Mouse (Mus musculus): ENCODE measurements around the gene Rgs9bp. TPM values are rescaled to one million over a fixed set of nuclear protein-coding genes. Genes with fewer than 3 reads are reported as not detected.
A peak's percentile ranks its signal among the peaks of the same experiment; 100 is the strongest.

The Rgs9bp gene
- polyA plus RNA-seq, 1 experiment from 2014 or later, result 0.04 TPM

DNA sequence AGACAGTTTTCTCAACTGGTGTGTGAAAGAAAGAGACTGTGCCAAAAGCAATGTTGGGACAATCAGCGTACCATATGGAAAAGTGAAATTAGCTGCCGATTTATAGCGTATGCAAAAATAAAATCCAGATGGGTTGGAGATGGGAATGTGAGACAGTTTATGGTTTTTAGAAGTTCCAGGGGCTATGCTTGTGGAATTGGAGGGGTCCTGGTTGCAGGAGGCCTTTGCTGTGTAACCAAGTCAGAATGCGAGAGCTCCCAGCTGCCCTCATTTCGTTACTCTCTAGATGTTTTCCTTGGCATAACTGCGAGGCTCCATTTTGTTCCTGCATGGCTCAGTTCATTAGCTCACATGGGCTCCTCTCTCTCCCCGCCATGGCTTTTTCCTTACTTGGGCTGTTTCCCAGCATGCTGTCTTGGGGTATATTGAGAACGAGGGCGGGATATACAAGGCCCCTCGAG is 5.4 kb upstream of the Rgs9bp start:
- Histone ChIP-seq H3K27ac (no peak overlapping the region), H3K36me3 (replicated peaks) (peaks cover 27% of the 10 kb centered on the region), H3K4me3 (replicated peaks) (no peak overlapping the region), H3K4me1 (peaks cover 14% of the 10 kb centered on the region), H3K9me3 (no peaks in the 10 kb centered on the region), H3K4me2 (no peak overlapping the region), H3K27me3 (no peaks in the 10 kb centered on the region), H3K9ac (no peak overlapping the region)
- no peak for ATAC-seq (ENCODE audit: low FRiP score)
- 89% methylated on average over 10 of the region's 10 CpGs for WGBS

DNA sequence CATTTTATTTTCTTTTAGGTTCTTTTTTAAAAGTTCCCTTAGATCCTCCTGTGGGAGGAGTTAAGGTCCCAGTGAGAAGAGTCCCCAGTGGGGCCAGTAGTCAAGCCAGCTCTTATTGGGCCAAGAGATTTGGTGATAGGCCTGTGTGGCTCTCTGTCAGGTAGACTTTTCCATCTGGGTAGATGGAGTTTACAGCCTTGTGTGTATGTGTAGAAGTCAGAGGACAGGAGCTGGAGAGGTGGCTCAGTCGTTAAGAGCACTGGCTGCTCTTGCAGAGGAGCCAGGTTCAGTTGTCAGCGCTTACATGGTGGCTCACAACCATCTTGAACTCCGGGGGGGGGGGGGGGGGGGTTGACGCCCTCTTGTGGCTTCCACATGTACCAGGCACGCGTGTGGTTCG is 4.1 kb upstream of the Rgs9bp start:
- Histone ChIP-seq H3K9ac (no peak overlapping the region), H3K9me3 (no peaks in the 10 kb centered on the region), H3K27me3 (peaks cover 10% of the 10 kb centered on the region), H3K27ac (no peak overlapping the region), H3K4me1 (peaks cover 22% of the 10 kb centered on the region), H3K4me3 (replicated peaks) (no peak overlapping the region), H3K4me2 (no peak overlapping the region), H3K36me3 (replicated peaks) (peaks cover 25% of the 10 kb centered on the region)
- WGBS, result 89% methylated on average over 7 of the region's 7 CpGs
- ATAC-seq (ENCODE audit: low FRiP score), result no peak

DNA sequence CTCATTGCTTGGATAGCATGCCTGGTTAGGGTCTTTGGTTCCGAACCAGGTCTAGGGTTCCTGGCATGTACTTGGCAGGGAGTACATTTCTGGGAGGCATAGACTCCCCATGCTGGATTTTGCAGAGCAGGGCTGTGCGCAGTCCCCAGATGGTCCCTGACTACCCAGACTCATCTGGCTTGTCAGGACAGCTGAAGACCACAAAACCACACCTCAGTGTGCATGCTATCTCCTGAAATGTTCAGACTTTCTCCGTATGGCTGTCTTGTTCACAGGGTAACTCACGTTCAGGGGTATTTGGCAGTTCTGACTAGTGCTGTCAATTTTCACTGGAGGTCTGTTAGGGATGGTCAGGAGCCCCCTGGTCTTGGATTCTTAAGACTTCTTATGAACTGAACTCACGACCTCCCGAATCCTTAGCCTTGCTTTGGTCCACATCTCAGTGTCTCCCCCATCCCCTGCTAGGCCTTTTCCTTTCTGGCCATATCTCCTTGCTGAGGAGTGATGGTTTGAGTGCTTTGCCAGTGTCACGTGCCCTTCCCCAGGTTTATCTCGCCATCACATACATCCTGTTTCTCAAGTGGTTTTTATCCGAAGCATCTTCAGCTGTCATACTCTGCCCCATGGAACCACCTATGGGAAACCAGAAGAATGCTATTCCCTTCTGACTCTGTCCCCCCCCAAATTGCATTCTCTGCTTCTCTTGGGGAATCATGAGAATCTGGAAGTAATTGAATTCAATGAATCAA is 3.5 kb upstream of the Rgs9bp start:
- ATAC-seq (ENCODE audit: low FRiP score), result no peak
- Histone ChIP-seq H3K36me3 (replicated peaks) (peaks cover 22% of the 10 kb centered on the region), H3K9ac (no peak overlapping the region), H3K4me1 (peaks cover 26% of the 10 kb centered on the region), H3K9me3 (no peaks in the 10 kb centered on the region), H3K27ac (no peak overlapping the region), H3K4me2 (no peak overlapping the region), H3K4me3 (replicated peaks) (no peak overlapping the region), H3K27me3 (peaks cover 17% of the 10 kb centered on the region)
- 89% methylated on average over 9 of the region's 9 CpGs for WGBS

DNA sequence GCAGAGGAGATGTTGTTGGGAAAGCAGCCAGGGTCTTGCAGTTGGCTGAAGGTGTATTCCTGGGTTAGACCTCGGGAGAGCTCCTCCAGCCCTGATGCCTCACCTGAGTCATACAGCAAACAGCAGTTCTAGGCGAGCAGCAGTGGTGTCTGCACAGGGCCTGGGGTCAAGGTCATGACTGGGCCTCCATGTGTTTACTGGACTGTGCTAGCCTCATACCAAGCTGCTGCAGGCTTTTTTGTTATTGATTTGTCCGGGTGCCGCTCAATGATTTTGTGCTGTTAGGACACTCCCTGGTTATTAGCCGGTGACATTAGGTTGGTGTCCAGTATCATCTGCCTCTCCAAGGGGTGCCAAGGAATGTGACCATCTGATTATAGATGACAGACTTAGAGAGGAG is 2.3 kb upstream of the Rgs9bp start:
- peak overlapping the region; percentile 10; the same call in 1 of the 2 replicates for H3K4me2 ChIP-seq
- no peak for ATAC-seq (ENCODE audit: low FRiP score)

DNA sequence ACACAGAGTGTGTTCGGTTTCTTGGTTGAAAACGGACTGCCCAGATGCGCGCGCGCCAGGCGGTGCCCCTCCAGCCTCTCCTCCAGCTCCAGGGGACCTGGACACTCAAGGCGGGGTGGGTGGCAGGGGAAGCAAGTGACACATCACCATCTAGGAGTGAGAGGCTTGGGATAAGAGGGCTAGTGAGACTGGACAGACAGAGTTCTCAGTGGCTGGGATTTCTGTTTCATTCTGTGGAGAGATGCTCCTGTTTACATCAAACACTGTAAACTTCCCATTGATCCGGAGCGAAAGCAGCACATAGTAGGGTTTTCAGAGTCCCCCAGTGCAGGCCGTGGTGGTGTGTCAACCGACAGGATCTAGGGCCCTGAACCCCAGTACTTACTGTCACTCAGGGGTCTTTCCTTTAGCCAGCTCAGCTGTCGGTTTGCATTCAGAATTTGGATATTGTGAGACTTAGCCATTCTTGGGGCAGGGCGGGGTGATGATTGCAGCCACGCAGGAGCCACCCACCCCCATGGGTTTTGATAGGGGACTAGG is 1.6 kb upstream of the Rgs9bp start:
- peaks cover 34% of the 10 kb centered on the region for H3K27me3 ChIP-seq
- WGBS, result 25% methylated on average over 15 of the region's 15 CpGs
- H3K4me1 ChIP-seq, result peaks cover 26% of the 10 kb centered on the region
- no peak for ATAC-seq (ENCODE audit: low FRiP score)
- peaks cover 4% of the 10 kb centered on the region for H3K36me3 ChIP-seq (replicated peaks)
- H3K9me3 ChIP-seq, result no peaks in the 10 kb centered on the region
- H3K27ac ChIP-seq, result no peak overlapping the region
- peak overlapping the region; percentile 99 for H3K4me2 ChIP-seq
- H3K9ac ChIP-seq, result peak overlapping the region; percentile 75; the same call in 1 of the 2 replicates
- peak overlapping the region; percentile 72 for H3K4me3 ChIP-seq (replicated peaks)

More for the DNA sequence above, 2.3 kb upstream of the Rgs9bp start:
- H3K9ac ChIP-seq, result no peak overlapping the region
- peaks cover 28% of the 10 kb centered on the region for H3K27me3 ChIP-seq
- peaks cover 12% of the 10 kb centered on the region for H3K36me3 ChIP-seq (replicated peaks)
- 83% methylated on average over 5 of the region's 5 CpGs for WGBS
- H3K27ac ChIP-seq, result no peak overlapping the region
- H3K4me3 ChIP-seq (replicated peaks), result no peak overlapping the region
- H3K9me3 ChIP-seq, result no peaks in the 10 kb centered on the region
- H3K4me1 ChIP-seq, result peaks cover 26% of the 10 kb centered on the region

DNA sequence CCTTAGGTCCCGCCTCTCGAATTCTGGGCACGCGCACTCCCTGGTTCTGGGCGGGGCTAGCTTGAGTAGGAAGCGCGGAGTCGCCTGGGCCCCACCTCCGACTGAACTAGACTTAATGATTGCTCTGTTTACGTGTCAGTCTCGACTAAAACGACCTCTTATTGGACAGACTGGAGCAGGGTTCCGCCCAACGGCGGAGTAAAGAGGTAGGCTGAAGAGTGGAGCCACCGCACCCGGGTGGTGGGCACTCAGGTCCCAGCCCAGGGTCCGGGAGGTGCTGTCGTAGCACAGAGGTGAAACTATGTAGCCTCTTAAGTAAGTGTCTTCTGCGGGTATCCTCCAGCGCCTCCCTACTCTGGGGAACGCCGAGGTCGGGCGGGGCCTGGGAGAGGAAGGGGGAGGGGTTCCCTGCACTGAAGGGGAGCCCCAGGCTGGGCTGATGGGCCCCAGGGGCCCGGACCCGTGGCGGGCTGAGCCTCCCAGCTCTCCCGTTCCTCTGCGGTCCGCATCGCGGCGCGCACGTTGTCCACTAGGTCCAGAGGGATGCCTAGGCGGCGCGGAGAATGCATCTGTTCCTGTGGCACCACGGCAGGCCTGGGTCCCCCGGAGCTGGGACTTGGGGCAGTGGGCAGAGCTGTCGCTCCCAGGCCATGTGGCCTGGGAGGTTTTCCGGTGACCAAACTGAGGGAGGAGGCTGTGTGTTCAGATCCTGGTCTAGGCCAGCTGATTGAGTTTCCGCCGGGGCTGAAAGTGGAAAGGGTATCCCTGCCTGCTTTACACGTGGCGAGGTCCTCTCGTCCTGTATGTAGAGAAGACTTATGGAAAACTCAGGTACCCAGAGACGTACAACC is 898 bp upstream of the Rgs9bp start, which contains the start of gene Ankrd27:
Ankrd27 (plus strand) TSS at position 190 of the 851 bp plus-strand sequence.
- under 1% methylated on average over 49 of the region's 49 CpGs for WGBS
- Histone ChIP-seq H3K9ac (peak within 1 kb of the TSS; percentile 75), H3K4me2 (peak within 1 kb of the TSS; percentile 99), H3K36me3 (replicated peaks) (no peaks in the 10 kb centered on the region), H3K9me3 (no peaks in the 10 kb centered on the region), H3K4me1 (peaks cover 26% of the 10 kb centered on the region), H3K4me3 (replicated peaks) (peak within 1 kb of the TSS; percentile 72), H3K27ac (peak within 1 kb of the TSS; percentile 70; the same call in 1 of the 2 replicates), H3K27me3 (peaks cover 41% of the 10 kb centered on the region)
- peak; percentile 98 for ATAC-seq (ENCODE audit: low FRiP score)

DNA sequence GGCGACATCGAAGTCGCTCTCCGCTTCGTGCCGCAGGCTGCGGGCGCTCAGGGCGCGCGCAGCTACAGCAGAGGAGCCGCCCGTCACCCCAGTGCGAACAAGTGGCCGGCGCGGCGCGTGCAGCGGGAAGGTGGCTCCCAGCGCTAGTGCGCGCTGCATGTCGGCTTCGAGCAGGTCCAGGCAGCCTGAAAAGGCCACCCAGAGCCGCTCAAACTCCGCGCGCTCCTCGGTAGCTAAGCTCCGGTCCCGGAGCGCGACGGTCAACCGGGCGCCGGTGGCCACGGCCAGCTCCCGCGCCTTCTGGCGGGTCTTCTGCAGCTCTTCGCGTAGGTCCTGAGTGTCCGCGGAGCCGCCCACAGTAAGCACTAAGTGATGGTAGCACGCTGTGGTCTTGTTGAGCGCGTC is 594 bp downstream of the Rgs9bp start:
- Histone ChIP-seq H3K4me2 (peak overlapping the region; percentile 99), H3K36me3 (replicated peaks) (no peaks in the 10 kb centered on the region), H3K4me3 (replicated peaks) (peak overlapping the region; percentile 72), H3K27ac (no peak overlapping the region), H3K4me1 (peaks cover 26% of the 10 kb centered on the region), H3K9me3 (no peaks in the 10 kb centered on the region), H3K9ac (peak overlapping the region; percentile 53), H3K27me3 (peaks cover 41% of the 10 kb centered on the region)
- under 1% methylated on average over 50 of the region's 50 CpGs for WGBS
- ATAC-seq (ENCODE audit: low FRiP score), result no peak

DNA sequence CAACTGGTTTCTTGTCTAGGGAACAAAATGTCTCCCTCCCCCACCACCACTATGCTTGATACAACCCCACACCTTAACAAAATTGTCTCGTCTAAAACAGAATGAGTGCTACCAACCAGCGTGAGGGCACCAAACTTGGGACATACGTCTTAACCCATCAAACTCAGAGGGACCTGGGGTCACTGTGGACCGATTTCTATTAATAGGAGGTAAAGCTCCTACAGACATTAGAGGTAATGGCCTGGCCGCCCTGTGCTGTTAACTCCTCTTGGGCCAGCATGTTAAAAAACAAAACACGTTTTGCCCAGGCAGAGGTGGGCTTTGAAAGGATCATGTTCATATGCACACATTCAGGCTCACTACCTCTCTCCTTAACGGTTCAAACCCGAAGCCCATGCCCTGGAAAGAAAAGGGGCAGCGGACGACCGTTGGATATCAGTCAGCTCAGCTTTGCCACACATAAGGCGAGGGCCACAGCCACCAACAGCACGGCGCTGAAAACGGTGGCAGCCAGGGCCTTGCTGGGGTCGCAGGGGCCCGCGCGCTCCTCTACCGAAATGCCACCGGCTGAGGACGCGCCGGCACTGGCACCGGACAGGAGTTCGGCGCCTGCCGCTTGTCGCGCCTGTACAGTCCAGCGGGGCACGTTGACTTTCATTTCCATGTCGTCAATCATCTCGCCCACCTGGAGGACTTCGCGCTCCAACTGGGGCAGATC is 1.2 kb downstream of the Rgs9bp start:
- Histone ChIP-seq H3K36me3 (replicated peaks) (no peaks in the 10 kb centered on the region), H3K27ac (no peak overlapping the region), H3K27me3 (peaks cover 41% of the 10 kb centered on the region), H3K9me3 (no peaks in the 10 kb centered on the region), H3K4me3 (replicated peaks) (peak overlapping the region; percentile 72), H3K4me2 (peak overlapping the region; percentile 99), H3K4me1 (peaks cover 26% of the 10 kb centered on the region), H3K9ac (peak overlapping the region; percentile 53)
- 3% methylated on average over 36 of the region's 36 CpGs for WGBS
- no peak for ATAC-seq (ENCODE audit: low FRiP score)

DNA sequence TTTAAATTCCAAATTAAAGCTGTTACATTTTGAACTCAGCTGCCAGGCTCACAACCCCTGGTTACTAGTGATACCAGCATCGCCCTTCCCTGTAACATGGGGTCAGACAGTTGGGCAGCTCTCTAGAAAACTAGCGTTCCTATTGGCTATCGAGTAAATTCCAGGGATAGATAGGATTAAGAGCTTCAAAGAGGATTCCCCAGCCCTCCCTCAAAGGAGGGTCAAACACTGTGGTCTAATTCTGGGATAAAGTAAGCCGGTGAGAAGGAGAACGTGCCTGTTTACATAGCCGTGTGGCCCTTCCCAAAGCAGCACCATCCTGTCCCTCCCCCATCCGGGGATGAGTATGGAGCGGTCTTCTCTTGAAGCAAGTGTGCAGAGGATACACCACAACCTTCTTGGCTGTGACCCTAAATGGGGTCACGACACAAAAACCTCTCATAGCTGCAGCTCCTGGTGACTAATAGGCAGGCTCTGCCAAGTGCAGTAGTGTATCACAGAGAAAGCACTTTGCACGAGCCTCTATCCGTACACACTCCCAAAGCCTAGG is 1.8 kb downstream of the Rgs9bp start:
- WGBS, result 6% methylated on average over 11 of the region's 11 CpGs
- Histone ChIP-seq H3K4me2 (no peak overlapping the region), H3K27ac (no peak overlapping the region)

DNA sequence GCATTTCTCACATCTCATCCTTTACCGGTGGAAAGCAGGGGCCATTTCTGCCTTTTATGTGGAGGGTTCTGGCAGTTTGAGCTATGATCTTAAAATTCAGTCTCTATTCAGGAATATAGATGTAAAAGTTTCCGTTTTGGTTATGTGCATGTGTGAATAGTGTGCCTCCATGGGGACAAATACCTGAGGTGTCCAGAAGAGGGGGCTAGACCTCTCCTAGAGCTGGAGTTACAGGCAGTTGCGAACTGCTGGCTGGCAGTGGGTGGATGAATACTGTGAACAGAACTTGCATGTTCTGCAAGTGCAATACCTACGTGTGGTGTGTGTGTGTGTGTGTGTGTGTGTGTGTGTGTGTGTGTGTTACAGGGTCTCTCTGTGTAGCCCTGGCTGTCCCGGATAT is 2.7 kb downstream of the Rgs9bp start:
- Histone ChIP-seq H3K9ac (no peak overlapping the region), H3K36me3 (replicated peaks) (no peaks in the 10 kb centered on the region)
- 68% methylated on average over 5 of the region's 5 CpGs for WGBS

More for the DNA sequence above, 1.8 kb downstream of the Rgs9bp start:
- peaks cover 41% of the 10 kb centered on the region for H3K27me3 ChIP-seq
- H3K9me3 ChIP-seq, result no peaks in the 10 kb centered on the region
- peaks cover 26% of the 10 kb centered on the region for H3K4me1 ChIP-seq
- ATAC-seq (ENCODE audit: low FRiP score), result no peak
- no peaks in the 10 kb centered on the region for H3K36me3 ChIP-seq (replicated peaks)
- H3K9ac ChIP-seq, result no peak overlapping the region
- no peak overlapping the region for H3K4me3 ChIP-seq (replicated peaks)

DNA sequence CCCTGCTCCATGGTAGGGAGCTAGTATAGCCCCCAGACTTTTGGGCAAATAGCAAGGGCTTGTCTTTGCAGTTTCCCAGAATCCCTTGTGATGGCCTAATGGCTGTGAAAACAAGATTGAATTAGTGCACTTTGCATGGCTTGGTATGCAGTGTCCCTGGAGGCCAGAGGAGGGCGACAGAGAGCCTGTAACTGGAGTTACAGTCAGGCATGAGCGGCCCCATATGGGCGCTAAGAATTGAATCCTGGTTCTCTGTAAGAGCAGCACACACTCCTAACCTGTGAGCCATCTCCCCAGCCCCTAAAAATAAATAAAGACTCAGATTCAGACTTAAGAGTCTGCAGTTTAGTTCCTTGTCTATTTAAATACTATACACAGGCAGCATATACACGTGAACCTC is 5.5 kb downstream of the Rgs9bp start:
- H3K27ac ChIP-seq, result no peak overlapping the region
- H3K9ac ChIP-seq, result no peak overlapping the region
- no peaks in the 10 kb centered on the region for H3K36me3 ChIP-seq (replicated peaks)
- peaks cover 34% of the 10 kb centered on the region for H3K27me3 ChIP-seq
- ATAC-seq (ENCODE audit: low FRiP score), result no peak
- no peak overlapping the region for H3K4me2 ChIP-seq
- 28% methylated on average over 4 of the region's 4 CpGs for WGBS
- H3K4me3 ChIP-seq (replicated peaks), result no peak overlapping the region
- H3K9me3 ChIP-seq, result no peaks in the 10 kb centered on the region
- peaks cover 8% of the 10 kb centered on the region for H3K4me1 ChIP-seq

More for the DNA sequence above, 2.7 kb downstream of the Rgs9bp start:
- Histone ChIP-seq H3K4me3 (replicated peaks) (no peak overlapping the region), H3K4me2 (no peak overlapping the region), H3K4me1 (peaks cover 24% of the 10 kb centered on the region), H3K27me3 (peaks cover 41% of the 10 kb centered on the region), H3K27ac (no peak overlapping the region), H3K9me3 (no peaks in the 10 kb centered on the region)
- no peak for ATAC-seq (ENCODE audit: low FRiP score)

All from forebrain, embryonic 12.5 days (tissue).